Mouse (Mus musculus) neural tube, embryonic 15.5 days (tissue): Measurements from ENCODE around the gene Tmem30c. TPM values are rescaled to one million over a fixed set of nuclear protein-coding genes. Genes with fewer than 3 reads are reported as not detected.

Experiments
- polyA plus RNA-seq: library from polyadenylated mRNA; unstranded; fragments of >200 nt; fragmentation: Nextera tagmentation; extraction: Ambion mirVana; gene quantifications from 2 replicates; pipeline ENCODE4 v1.2.1, GENCODE M21; 2015

Tmem30c gene
- polyA plus RNA-seq, 1 experiment from 2014 or later: 0.35 TPM

Other genes starting within 250 kb of the Tmem30c start
- gene Tmem45a2, start 221.5 kb downstream of the Tmem30c start, polyA plus RNA-seq: not detected in 2 replicates
- gene Tomm70a, start 171.2 kb downstream of the Tmem30c start, polyA plus RNA-seq: 63.2 and 66.8 TPM in 2 replicates
- gene Nit2, start 125.5 kb downstream of the Tmem30c start, polyA plus RNA-seq: 56.6 and 61.6 TPM in 2 replicates
- gene Tbc1d23, start 61.4 kb downstream of the Tmem30c start, polyA plus RNA-seq: 28.3 and 30.3 TPM in 2 replicates
- gene Filip1l, start 60.2 kb upstream of the Tmem30c start, polyA plus RNA-seq: 3.3 and 7.8 TPM in 2 replicates